Mouse (Mus musculus) activated CD4-positive, CD25-positive, alpha-beta regulatory T cell, adult 4 months (primary cell): ENCODE data around the gene Ivns1abp. TPM values are rescaled to one million over a fixed set of nuclear protein-coding genes. Genes with fewer than 3 reads are reported as not detected.
"Not testable (repeated sequence)": the region's sequence is repeated elsewhere in the genome, so short reads cannot be mapped to it uniquely, and the experiment has no call there.

ENCODE experiments used
- ATAC-seq: one replicate; pipeline ENCODE4 v1.8.0; 2017
- polyA plus RNA-seq, 2 experiments: library from polyadenylated mRNA; unstranded; fragments of 100-300 nt; shearing (Covaris generic); gene quantifications; one replicate each; pipeline ENCODE4 v1.2.1; 2017

Gene Ivns1abp
- 100 to 1,000 TPM; 102 to 121 TPM for polyA plus RNA-seq

GRCm38 (mm10) chr1:151344283-151345108 lies at the start of gene Ivns1abp:
Ivns1abp (plus strand) TSS chr1:151344477.
- ATAC-seq = peak; percentile 76

GRCm38 (mm10) chr1:151295486-151295885 lies 48.8 kb upstream of the Ivns1abp start:
- ATAC-seq = no peak

GRCm38 (mm10) chr1:151296621-151297020 lies 47.7 kb upstream of the Ivns1abp start:
- ATAC-seq = no peak

GRCm38 (mm10) chr1:151297025-151297424 lies 47.3 kb upstream of the Ivns1abp start:
- ATAC-seq = no peak

GRCm38 (mm10) chr1:151297596-151297995 lies 46.7 kb upstream of the Ivns1abp start:
- no peak for ATAC-seq

GRCm38 (mm10) chr1:151301456-151301855 lies 42.8 kb upstream of the Ivns1abp start:
- ATAC-seq = no peak

DNA sequence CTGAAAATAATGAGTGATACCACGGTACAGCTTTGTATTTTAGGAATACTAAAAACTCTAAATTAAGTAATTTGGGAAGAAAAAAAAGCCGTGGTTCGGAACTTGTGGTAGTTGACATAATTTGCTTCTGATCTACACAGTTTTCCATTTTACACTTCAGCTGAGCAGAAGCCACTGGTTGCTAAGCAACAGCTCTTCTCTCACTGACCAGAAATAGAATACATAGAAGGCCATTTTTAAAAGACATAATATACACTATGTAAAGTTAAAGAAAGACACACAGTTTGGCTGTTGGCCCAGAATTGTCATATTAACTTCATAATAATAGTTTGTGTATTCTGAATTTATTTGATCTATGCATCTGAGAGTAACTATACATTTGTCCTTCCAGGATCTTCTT lies 42.4 kb upstream of the Ivns1abp start:
- ATAC-seq = no peak

GRCm38 (mm10) chr1:151303265-151303664 lies 41.0 kb upstream of the Ivns1abp start:
- ATAC-seq = no peak

DNA sequence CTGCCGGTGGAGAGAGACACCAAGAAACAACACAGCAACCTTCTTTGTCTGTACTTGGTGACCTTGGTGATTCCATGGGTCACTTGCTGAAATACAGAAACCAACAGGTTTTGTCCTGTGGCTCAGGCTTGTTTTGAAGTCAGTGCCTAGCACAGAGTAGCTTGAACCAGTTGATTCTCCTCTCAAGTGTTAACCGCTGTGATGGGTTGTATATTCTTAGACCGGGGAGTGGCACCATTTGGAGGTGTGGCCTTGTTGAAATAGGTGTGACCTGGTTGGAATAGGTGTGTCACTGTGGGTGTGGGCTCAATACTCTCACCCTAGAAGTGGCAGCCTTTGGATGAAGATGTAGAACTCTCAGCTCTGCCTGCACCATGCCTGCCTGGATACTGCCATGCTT lies 39.3 kb upstream of the Ivns1abp start:
- not testable (repeated sequence) for ATAC-seq

GRCm38 (mm10) chr1:151307059-151307458 lies 37.2 kb upstream of the Ivns1abp start:
- ATAC-seq = no peak

- no peak for ATAC-seq
Observed at GRCm38 (mm10) chr1:151307821-151308220, 36.5 kb upstream of the Ivns1abp start.

DNA sequence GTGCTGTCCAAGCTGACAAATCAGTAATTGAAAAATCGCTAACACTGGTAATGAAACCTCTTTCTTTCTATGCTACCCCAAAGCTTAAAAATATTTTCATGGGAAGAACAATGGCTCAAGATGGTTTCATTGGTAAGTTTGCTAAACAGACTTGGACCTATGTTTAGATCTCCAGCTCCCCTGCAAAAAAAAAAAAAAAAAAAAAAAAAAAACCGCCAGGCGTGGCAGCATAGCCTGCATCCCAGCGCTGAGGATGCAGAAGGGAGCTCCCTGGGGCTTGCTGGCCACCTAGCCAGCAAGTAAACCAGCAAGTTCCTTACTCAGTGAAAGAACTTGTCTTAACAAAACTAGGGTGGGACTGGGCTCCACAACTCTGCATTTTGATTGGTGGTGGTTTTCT lies 35.8 kb upstream of the Ivns1abp start:
- no peak for ATAC-seq

- ATAC-seq = no peak
Observed at GRCm38 (mm10) chr1:151310511-151310910, 33.8 kb upstream of the Ivns1abp start.

DNA sequence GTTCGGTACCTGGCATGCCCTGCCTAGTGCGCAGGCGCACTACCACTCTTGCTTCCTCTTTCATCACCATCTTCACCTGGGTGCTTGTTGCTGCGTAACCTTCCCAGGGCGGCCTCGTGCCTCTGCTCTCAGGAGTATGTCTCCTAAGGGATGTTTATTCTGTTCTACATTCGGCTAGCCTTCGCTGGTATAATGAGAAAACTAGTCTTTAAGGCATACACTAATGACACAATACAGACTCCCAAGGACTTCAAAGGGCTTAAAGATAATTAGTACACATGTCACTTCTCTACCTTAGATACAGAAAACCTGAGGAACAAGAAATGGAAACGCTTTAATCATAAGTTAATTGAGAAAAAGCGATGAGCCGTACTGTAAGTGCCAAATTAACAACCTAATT lies 32.9 kb upstream of the Ivns1abp start:
- no peak for ATAC-seq

- ATAC-seq = no peak
Observed at GRCm38 (mm10) chr1:151319267-151319666, 25.0 kb upstream of the Ivns1abp start.

GRCm38 (mm10) chr1:151320408-151320807 lies 23.9 kb upstream of the Ivns1abp start:
- ATAC-seq = no peak

GRCm38 (mm10) chr1:151325328-151325727 lies 18.9 kb upstream of the Ivns1abp start:
- ATAC-seq = no peak

DNA sequence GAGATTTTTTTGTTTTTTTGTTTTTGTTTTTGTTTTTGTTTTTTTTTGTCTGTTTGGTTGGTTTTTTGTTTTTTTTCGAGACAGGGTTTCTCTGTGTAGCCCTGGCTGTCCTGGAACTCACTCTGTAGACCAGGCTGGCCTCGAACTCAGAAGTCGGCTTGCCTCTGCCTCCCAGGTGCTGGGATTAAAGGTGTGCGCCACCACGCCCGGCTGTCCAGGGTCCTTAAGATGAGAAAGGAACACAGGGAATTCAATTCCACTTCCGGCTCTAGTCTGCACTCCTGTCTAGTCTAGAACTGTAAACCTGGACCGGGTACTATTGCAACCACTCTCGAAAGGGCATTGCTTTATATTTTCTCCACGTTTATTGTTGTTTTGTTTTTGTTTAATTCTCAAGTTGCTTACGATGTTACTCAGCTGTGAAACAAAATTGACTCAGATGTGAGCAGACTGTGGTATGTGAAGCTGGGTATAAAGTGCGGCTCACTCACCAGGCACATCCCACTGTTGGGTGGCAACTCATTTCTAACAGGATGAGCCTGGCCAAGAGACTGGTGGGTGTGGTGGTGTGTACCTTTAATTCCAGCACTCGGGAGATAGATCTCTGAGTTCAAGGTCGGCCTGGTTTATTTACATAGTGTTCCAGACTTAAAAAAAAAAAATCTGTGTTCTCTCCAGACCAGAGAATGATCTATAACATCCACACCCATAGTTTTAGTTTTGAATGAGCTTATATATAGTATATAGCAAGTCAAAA lies 15.8 kb upstream of the Ivns1abp start:
- no peak for ATAC-seq

GRCm38 (mm10) chr1:151329601-151330000 lies 14.7 kb upstream of the Ivns1abp start:
- ATAC-seq = no peak

DNA sequence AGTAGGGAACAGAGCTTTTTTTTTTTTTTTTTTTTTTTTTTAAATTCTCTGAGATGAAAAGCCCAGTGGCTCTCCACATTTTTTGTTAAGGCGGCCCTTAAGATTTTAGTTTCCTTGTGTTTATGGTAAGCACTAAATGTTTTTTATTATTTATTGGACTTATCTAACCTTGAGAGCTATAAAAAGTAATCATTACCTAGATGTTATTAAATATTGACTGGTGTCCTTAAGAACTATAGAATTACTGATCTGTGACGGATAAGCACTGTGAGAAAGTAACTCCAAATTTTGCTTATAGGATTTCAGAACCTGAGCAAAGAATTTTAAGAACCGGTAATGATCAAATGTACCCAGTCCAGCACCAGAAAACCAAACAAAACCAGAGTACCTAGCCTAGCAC lies 11.5 kb upstream of the Ivns1abp start:
- no peak for ATAC-seq

GRCm38 (mm10) chr1:151338234-151338633 lies 6.0 kb upstream of the Ivns1abp start:
- ATAC-seq = no peak

DNA sequence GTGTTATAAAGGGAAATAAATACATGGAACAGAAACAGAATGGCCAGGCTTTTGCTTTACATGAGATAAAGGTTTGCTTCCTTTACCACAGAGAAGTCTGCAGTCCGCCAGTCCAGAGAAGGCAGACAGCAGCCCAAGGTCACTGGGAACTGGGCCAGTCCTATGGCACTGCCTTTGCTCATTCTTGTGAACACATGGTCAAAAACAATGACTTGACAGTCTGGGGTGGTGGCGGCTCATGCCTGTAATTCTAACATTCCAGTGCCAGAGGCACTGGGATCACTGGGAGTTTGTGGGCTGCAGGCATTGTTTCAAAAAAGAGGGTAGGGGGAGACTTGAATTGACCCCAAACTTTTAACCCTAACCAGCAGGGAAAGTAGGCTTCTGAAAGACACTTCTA lies 5.3 kb upstream of the Ivns1abp start:
- no peak for ATAC-seq

GRCm38 (mm10) chr1:151341321-151342044 lies 2.8 kb upstream of the Ivns1abp start:
- no peak for ATAC-seq
